Comparison of ENCODE assay signal across 8 mouse cellular contexts in the genomic region with DNA sequence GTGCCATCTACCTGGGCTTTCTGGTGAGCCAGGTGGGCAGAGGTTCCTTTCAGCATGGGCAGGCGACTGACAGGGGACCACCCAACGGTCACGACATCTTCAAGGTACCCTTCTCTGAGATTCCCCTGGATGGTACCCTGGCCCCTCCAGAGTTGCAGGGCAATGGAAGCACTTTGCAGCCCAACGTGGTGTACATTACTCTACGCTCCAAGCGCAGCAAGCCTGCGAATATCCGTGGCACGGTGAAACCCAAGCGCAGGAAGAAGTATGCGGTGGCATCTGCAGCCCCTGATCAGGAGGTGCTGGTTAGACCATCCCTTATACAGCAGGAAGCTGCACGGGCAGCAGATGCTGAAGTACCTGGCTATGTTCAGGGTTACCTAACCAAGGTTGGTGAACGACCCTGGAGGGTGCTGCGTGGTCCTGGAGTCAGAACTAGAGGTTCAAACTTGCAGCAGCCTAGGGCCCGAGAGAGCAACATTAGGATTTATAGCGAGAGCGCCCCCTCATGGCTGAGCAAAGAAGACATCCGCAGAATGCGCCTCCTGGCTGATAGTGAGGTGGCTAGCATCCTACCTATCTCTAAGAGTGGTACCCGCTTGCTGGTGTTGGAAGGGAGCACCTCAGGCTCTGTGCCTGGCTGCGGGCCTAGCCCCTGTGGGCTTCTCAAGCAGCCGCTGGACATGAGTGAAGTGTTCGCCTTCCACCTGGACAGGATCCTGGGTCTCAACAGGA. TPM values are rescaled to one million over a fixed set of nuclear protein-coding genes. Genes with fewer than 3 reads are reported as not detected.
DNase-seq lines count a peak whose midpoint lies in the region; ATAC-seq and TF ChIP-seq lines count a peak whose summit lies in the region.

No protein-coding gene starts in this region.

- no peaks in the 10 kb centered on the region for H3K9me3 ChIP-seq in kidney, postnatal 0 days (replicated peaks; ENCODE audit: low read length)

- peak; percentile 7; the same call in 1 of the 2 replicates for ATAC-seq in frontal cortex, adult (ENCODE audit: low TSS enrichment)
- peak; percentile 65; the same call in 1 of the 2 replicates for ATAC-seq in kidney, postnatal 0 days (replicated peaks; ENCODE audit: low FRiP score, low read depth)

- peak overlapping the region; percentile 93 for H3K27ac ChIP-seq in heart, adult 2 months
- H3K27ac ChIP-seq in kidney, postnatal 0 days: peak overlapping the region; percentile 64; the same call in 1 of the 2 replicates
- peak overlapping the region; percentile 54 for H3K27ac ChIP-seq in testis, adult 2 months (ENCODE audit: control insufficient read depth, insufficient read depth, low read depth, low read length)

- 0 out of 2 replicates have a peak, but pooled peaks cover 1% of the 10 kb centered on the region for H3K79me2 ChIP-seq in heart, adult 2 months (replicated peaks; ENCODE audit: control insufficient read depth, insufficient read depth, low read length)

- TF ChIP-seq EP300 in heart, adult 2 months (IDR thresholded peaks at IDR 0.05; ENCODE audit: insufficient read depth, low read depth, low read length): peak; percentile 74; the same call in 1 of the 2 replicates

- H3K4me2 ChIP-seq in kidney, postnatal 0 days (ENCODE audit: low read length): peak overlapping the region; percentile 65

- H3K9ac ChIP-seq in heart, adult 2 months (ENCODE audit: low read depth, low read length): peak overlapping the region; percentile 81
- peak overlapping the region; percentile 43; the same call in 1 of the 2 replicates for H3K9ac ChIP-seq in kidney, postnatal 0 days (ENCODE audit: low read depth, low read length)

- peaks cover 3% of the 10 kb centered on the region; the same call in 1 of the 2 replicates for H3K4me1 ChIP-seq in heart, adult 2 months (ENCODE audit: control insufficient read depth, insufficient read depth, low read length)
- H3K4me1 ChIP-seq in kidney, postnatal 0 days (replicated peaks; ENCODE audit: insufficient read depth, low read length): 0 out of 2 replicates have a peak, but pooled peaks cover 11% of the 10 kb centered on the region
- peaks cover 4% of the 10 kb centered on the region; the same call in 1 of the 2 replicates for H3K4me1 ChIP-seq in testis, adult 2 months (ENCODE audit: control insufficient read depth, insufficient read depth, low read length)

- intact Hi-C loops in heart, adult 2 months (cut with DNase I): loop anchor here (1.0 to 5.0 kb wide), 4 partner anchors 14 to 121 kb away; no protein-coding TSS in a partner anchor

- no peaks in the 10 kb centered on the region for H3K27me3 ChIP-seq in heart, adult 2 months (ENCODE audit: control insufficient read depth, insufficient read depth, low read length)
- no peaks in the 10 kb centered on the region for H3K27me3 ChIP-seq in kidney, postnatal 0 days (ENCODE audit: insufficient read depth, low read length)
- H3K27me3 ChIP-seq in testis, adult 2 months (ENCODE audit: control insufficient read depth, insufficient read depth, low read length): no peaks in the 10 kb centered on the region

- H3K36me3 ChIP-seq in heart, adult 2 months (ENCODE audit: control insufficient read depth, insufficient read depth, low read length): no peaks in the 10 kb centered on the region; the same call in 1 of the 2 replicates
- H3K36me3 ChIP-seq in kidney, postnatal 0 days (ENCODE audit: insufficient read depth, low read length): no peaks in the 10 kb centered on the region
- no peaks in the 10 kb centered on the region for H3K36me3 ChIP-seq in testis, adult 2 months (ENCODE audit: control insufficient read depth, insufficient read depth, low read length)

- WGBS in heart, adult 2 months: 24% methylated on average over 23 of the region's 23 CpGs
- 59% methylated on average over 23 of the region's 23 CpGs for WGBS in kidney, postnatal 0 days

- DNase-seq in frontal cortex, postnatal 25 days (ENCODE audit: low spot score in 2 of 2): no peak
- DNase-seq in adipocyte (ENCODE audit: low spot score): peak; percentile 21
- peak; percentile 76 to 84 for DNase-seq in heart, adult 2 months
- DNase-seq in kidney, postnatal 0 days (ENCODE audit: low spot score): no peak
- peak; percentile 70 for DNase-seq in lung, postnatal 36 days
- no peak for DNase-seq in embryo, embryonic 10 days (ENCODE audit: low spot score)

- TF ChIP-seq POLR2A in heart, adult 2 months (IDR thresholded peaks at IDR 0.05; ENCODE audit: insufficient read depth, low read depth, low read length): peak; percentile 54; the same call in 1 of the 2 replicates
- TF ChIP-seq POLR2A in testis, adult 2 months (IDR thresholded peaks at IDR 0.05; ENCODE audit: control insufficient read depth, low read depth, low read length): no peak

- peak; percentile 99 for TF ChIP-seq CTCF in heart, adult 2 months (IDR thresholded peaks at IDR 0.05)
- peak; percentile 57 for TF ChIP-seq CTCF in kidney, postnatal 0 days (IDR thresholded peaks at IDR 0.05; ENCODE audit: low read depth)
- TF ChIP-seq CTCF in testis, adult 2 months (IDR thresholded peaks at IDR 0.05; ENCODE audit: control insufficient read depth, insufficient read depth, insufficient replicate concordance, low read depth, low read length): peak; percentile 66; the same call in 1 of the 2 replicates

- H3K4me3 ChIP-seq in heart, adult 2 months: peak overlapping the region; percentile 62
- H3K4me3 ChIP-seq in kidney, postnatal 0 days (replicated peaks; ENCODE audit: low read depth, low read length): peak overlapping the region; percentile 36
- peak overlapping the region; percentile 53 for H3K4me3 ChIP-seq in testis, adult 2 months (ENCODE audit: control insufficient read depth, low read depth, low read length)

RNA-seq across cellular contexts. Expression of gene Fam198b, which starts 2.2 kb away (rescaled TPM):
- 10 to 100 TPM; 12.1 to 15.1 TPM for total RNA-seq in heart, adult 2 months (2021)
- 11.8 and 19.7 TPM in 2 replicates for polyA plus RNA-seq in heart, adult 2 months (2012; rRNA removed)
- polyA plus RNA-seq in kidney, postnatal 0 days (2015; fragmentation: Nextera tagmentation; extraction: Ambion mirVana): 7.4 and 8.8 TPM in 2 replicates
- 3.7 and 4.0 TPM in 2 replicates for polyA plus RNA-seq in testis, adult 2 months (2012; rRNA removed)

RNA-seq across cellular contexts. Expression of gene Tmem144, which starts 34.0 kb away (rescaled TPM):
- total RNA-seq in heart, adult 2 months (2021): 10 to 100 TPM; 11.4 to 15.6 TPM
- 5.2 and 5.7 TPM in 2 replicates for polyA plus RNA-seq in heart, adult 2 months (2012; rRNA removed)
- polyA plus RNA-seq in kidney, postnatal 0 days (2015; fragmentation: Nextera tagmentation; extraction: Ambion mirVana): 9.1 and 10.5 TPM in 2 replicates
- polyA plus RNA-seq in testis, adult 2 months (2012; rRNA removed): 463 and 494 TPM in 2 replicates

Comparison
In these comparisons a context has a peak if more than half of its experiments do, and no peak if none do; other contexts are left out.
1. DNase-seq: peak in adipocyte (single experiment), heart, adult 2 months (2 of 2) and lung, postnatal 36 days (single experiment); none in frontal cortex, postnatal 25 days (0 of 2), kidney, postnatal 0 days (single experiment) and embryo, embryonic 10 days (single experiment).
2. RNA of gene Tmem144, which starts 34.0 kb away (polyA plus RNA-seq): 463 to 494 TPM in testis, adult 2 months; 9.1 to 10.5 TPM in kidney, postnatal 0 days and 5.2 to 5.7 TPM in heart, adult 2 months; every median in the first group is over 10 times any median in the second.
3. Peak in every context shown above with its lines, with median percentiles within 50 percentile points of each other: H3K27ac ChIP-seq, H3K4me3 ChIP-seq and CTCF ChIP-seq.